Mouse (Mus musculus) cerebellum, postnatal 10 days (tissue): ENCODE measurements around the gene Hsd17b13.
A peak's percentile ranks its signal among the peaks of the same experiment; 100 is the strongest.
"Not testable (repeated sequence)": the region's sequence is repeated elsewhere in the genome, so short reads cannot be mapped to it uniquely, and the experiment has no call there.

Experiments
- DNase-seq, 2 experiments: peaks; one replicate each; pipeline ENCODE4 v3.0.0; 2021; ENCODE audit warnings: mixed read lengths in 2 of 2

Hsd17b13 gene

GRCm38 (mm10) chr5:103977297-103977696 is at the start of gene Hsd17b13:
Gene Hsd17b13, minus strand, starts transcription at chr5:103977410.
- no peak for DNase-seq

GRCm38 (mm10) chr5:104025245-104025854 is 48.1 kb upstream of the Hsd17b13 start:
- no peak for DNase-seq

GRCm38 (mm10) chr5:104024762-104025161 is 47.6 kb upstream of the Hsd17b13 start:
- DNase-seq, result no peak

- not testable (repeated sequence) for DNase-seq
Observed at GRCm38 (mm10) chr5:104024193-104024592, 47.0 kb upstream of the Hsd17b13 start.

- no peak for DNase-seq
Observed at GRCm38 (mm10) chr5:104023289-104024020, 46.2 kb upstream of the Hsd17b13 start.

- no peak for DNase-seq
Observed at GRCm38 (mm10) chr5:104022558-104022957, 45.3 kb upstream of the Hsd17b13 start.

GRCm38 (mm10) chr5:104021597-104022378 is 44.6 kb upstream of the Hsd17b13 start, which contains the start of gene Hsd17b11:
Gene Hsd17b11, minus strand, starts transcription at chr5:104021919.
- DNase-seq, result peak; percentile 83 to 84

GRCm38 (mm10) chr5:104011419-104011818 is 34.2 kb upstream of the Hsd17b13 start:
- DNase-seq, result no peak

- no peak for DNase-seq
Observed at GRCm38 (mm10) chr5:104010261-104010660, 33.1 kb upstream of the Hsd17b13 start.

- no peak for DNase-seq
Observed at GRCm38 (mm10) chr5:104009421-104009820, 32.2 kb upstream of the Hsd17b13 start.

- no peak for DNase-seq
Observed at GRCm38 (mm10) chr5:104007801-104008200, 30.6 kb upstream of the Hsd17b13 start.

GRCm38 (mm10) chr5:104006811-104007210 is 29.6 kb upstream of the Hsd17b13 start:
- DNase-seq, result no peak

- no peak for DNase-seq
Observed at GRCm38 (mm10) chr5:104003955-104004354, 26.7 kb upstream of the Hsd17b13 start.

GRCm38 (mm10) chr5:104003256-104003931 is 26.2 kb upstream of the Hsd17b13 start:
- no peak for DNase-seq

GRCm38 (mm10) chr5:104002549-104003255 is 25.5 kb upstream of the Hsd17b13 start:
- DNase-seq, result no peak

GRCm38 (mm10) chr5:103999738-104000137 is 22.5 kb upstream of the Hsd17b13 start:
- peak; percentile 89 to 91 for DNase-seq

- peak; percentile 51 to 71 for DNase-seq
Observed at GRCm38 (mm10) chr5:103998739-103999138, 21.5 kb upstream of the Hsd17b13 start.

GRCm38 (mm10) chr5:103995181-103995580 is 18.0 kb upstream of the Hsd17b13 start:
- DNase-seq, result peak; percentile 34 to 43

GRCm38 (mm10) chr5:103994669-103995068 is 17.5 kb upstream of the Hsd17b13 start:
- no peak for DNase-seq

GRCm38 (mm10) chr5:103993601-103994000 is 16.4 kb upstream of the Hsd17b13 start:
- peak in 1 of 2 experiments; percentile 10 for DNase-seq

- no peak for DNase-seq
Observed at GRCm38 (mm10) chr5:103992831-103993230, 15.6 kb upstream of the Hsd17b13 start.
